Mouse (Mus musculus) CH12.LX (cell line): ENCODE measurements around the gene Nup133. TPM values are rescaled to one million over a fixed set of nuclear protein-coding genes. Genes with fewer than 3 reads are reported as not detected.

ENCODE experiments used
- DNase-seq: peaks from one replicate; pipeline ENCODE4 v3.0.0-alpha.2; 2013; ENCODE audit errors: extremely low read depth
- H3K27ac ChIP-seq: 2 replicates; pipeline ENCODE4 v1.5.1; 2012; ENCODE audit warnings: low read depth, mild to moderate bottlenecking, control low read depth, moderate library complexity; ENCODE audit not compliant: insufficient read depth
- H3K27me3 ChIP-seq: replicated peaks from 2 replicates; pipeline ENCODE3; 2012; ENCODE audit warnings: inconsistent platforms
- H3K36me3 ChIP-seq, 2 experiments: replicated peaks in 1 of 2; 2 replicates each; pipeline versions ENCODE3 to v1.6.1; 2012; ENCODE audit warnings: inconsistent platforms in 1 of 2, low read length in 1 of 2, mild to moderate bottlenecking in 1 of 2, mixed read lengths in 1 of 2, moderate library complexity in 1 of 2; ENCODE audit not compliant: control insufficient read depth in 1 of 2, insufficient read depth in 1 of 2
- H3K4me1 ChIP-seq, 2 experiments: 2 replicates each; pipeline ENCODE4 v1.6.1; 2012; ENCODE audit warnings: inconsistent platforms in 1 of 2, moderate library complexity in 1 of 2; ENCODE audit not compliant: insufficient read depth in 2 of 2, control insufficient read depth in 1 of 2
- H3K4me2 ChIP-seq: 2 replicates; pipeline ENCODE4 v1.6.1; 2012; ENCODE audit warnings: low read depth, mild to moderate bottlenecking, control low read depth; ENCODE audit not compliant: poor library complexity, insufficient read depth, severe bottlenecking
- H3K4me3 ChIP-seq, 3 experiments: fragments of 150-350 bp in 1 of 3; sonication (generic) in 1 of 3; replicated peaks in 1 of 3; 2 replicates each; pipeline versions ENCODE3 to v1.5.1; 2011 to 2012; ENCODE audit warnings: low read depth in 2 of 3, low read length in 2 of 3, mild to moderate bottlenecking in 2 of 3, moderate library complexity in 2 of 3, control low read depth in 1 of 3, improper control_type of control experiment in 1 of 3, inconsistent platforms in 1 of 3, mixed read lengths in 1 of 3; ENCODE audit not compliant: poor library complexity in 1 of 3
- H3K79me2 ChIP-seq: replicated peaks from 2 replicates; pipeline ENCODE4 v1.6.1; 2012; ENCODE audit warnings: mild to moderate bottlenecking, moderate library complexity; ENCODE audit not compliant: control insufficient read depth, poor library complexity, insufficient read depth, severe bottlenecking; ENCODE audit errors: extremely low read depth
- H3K9ac ChIP-seq: 2 replicates; pipeline ENCODE4 v1.6.1; 2012; ENCODE audit warnings: low read depth, mild to moderate bottlenecking, control low read depth, moderate library complexity; ENCODE audit not compliant: insufficient read depth
- H3K9me3 ChIP-seq: replicated peaks from 2 replicates; pipeline ENCODE3; 2012; ENCODE audit warnings: low read length, inconsistent platforms, mixed read lengths
- CHD2 ChIP-seq: IDR thresholded peaks from 2 replicates; pipeline ENCODE4 v1.6.1; 2011; ENCODE audit warnings: low read length, improper control_type of control experiment
- CTCF ChIP-seq, 2 experiments: IDR thresholded peaks in 1 of 2; conservative IDR thresholded peaks in 1 of 2; 2 replicates each; pipeline ENCODE4 v1.5.1; 2011 to 2012; ENCODE audit warnings: low read depth in 2 of 2, low read length in 2 of 2, improper control_type of control experiment in 1 of 2, inconsistent platforms in 1 of 2, mild to moderate bottlenecking in 1 of 2, moderate library complexity in 1 of 2
- E2F4 ChIP-seq: IDR thresholded peaks from 2 replicates; pipeline ENCODE4 v1.6.1; 2011; ENCODE audit warnings: low read depth, low read length, improper control_type of control experiment; ENCODE audit not compliant: insufficient replicate concordance
- ELF1 ChIP-seq: IDR thresholded peaks from 2 replicates; pipeline ENCODE4 v1.6.1; 2014; ENCODE audit warnings: low read depth, mild to moderate bottlenecking, inconsistent platforms, low read length, improper control_type of control experiment
- ETS1 ChIP-seq: conservative IDR thresholded peaks from 2 replicates; pipeline ENCODE4 v1.6.1; 2012; ENCODE audit warnings: low read depth, mild to moderate bottlenecking, inconsistent platforms, low read length, improper control_type of control experiment, moderate library complexity
- IRF4 ChIP-seq: IDR thresholded peaks from 2 replicates; pipeline ENCODE4 v1.6.1; 2014; ENCODE audit warnings: low read depth, mild to moderate bottlenecking, inconsistent platforms, low read length, improper control_type of control experiment
- KAT2A ChIP-seq: IDR thresholded peaks from 2 replicates; pipeline ENCODE4 v1.6.1; 2012; ENCODE audit warnings: low read length, improper control_type of control experiment, inconsistent platforms; ENCODE audit not compliant: insufficient replicate concordance
- MAZ ChIP-seq: IDR thresholded peaks from 2 replicates; pipeline ENCODE4 v1.6.1; 2012; ENCODE audit warnings: low read depth, mild to moderate bottlenecking, inconsistent platforms, low read length, improper control_type of control experiment, moderate library complexity
- MEF2A ChIP-seq: IDR thresholded peaks from 2 replicates; pipeline ENCODE4 v1.6.1; 2014; ENCODE audit warnings: low read depth, mild to moderate bottlenecking, inconsistent platforms, low read length, improper control_type of control experiment, borderline replicate concordance
- MYC ChIP-seq: IDR thresholded peaks from 2 replicates; pipeline ENCODE4 v1.6.1; 2011; ENCODE audit warnings: low read depth, mild to moderate bottlenecking, improper control_type of control experiment, low read length
- NRF1 ChIP-seq: IDR thresholded peaks from 2 replicates; pipeline ENCODE4 v1.6.1; 2014; ENCODE audit warnings: low read depth, mild to moderate bottlenecking, inconsistent platforms, low read length, improper control_type of control experiment, moderate library complexity
- PAX5 ChIP-seq: IDR thresholded peaks from 2 replicates; pipeline ENCODE4 v1.6.1; 2012; ENCODE audit warnings: low read length, inconsistent platforms, mixed read lengths
- POLR2A ChIP-seq: IDR thresholded peaks from 2 replicates; pipeline ENCODE4 v1.6.1; 2011; ENCODE audit warnings: low read depth, mild to moderate bottlenecking, improper control_type of control experiment, low read length
- POLR2AphosphoS2 ChIP-seq: IDR thresholded peaks from 2 replicates; pipeline ENCODE4 v1.6.1; 2011; ENCODE audit warnings: low read depth, low read length, improper control_type of control experiment
- RCOR1 ChIP-seq: conservative IDR thresholded peaks from 2 replicates; pipeline ENCODE4 v1.6.1; 2012; ENCODE audit warnings: low read depth, mild to moderate bottlenecking, inconsistent platforms, low read length, improper control_type of control experiment
- TBP ChIP-seq: conservative IDR thresholded peaks from 2 replicates; pipeline ENCODE4 v1.6.1; 2011; ENCODE audit warnings: low read depth, low read length, improper control_type of control experiment
- USF1 ChIP-seq: IDR thresholded peaks from 2 replicates; pipeline ENCODE4 v1.6.1; 2014; ENCODE audit warnings: low read depth, mild to moderate bottlenecking, inconsistent platforms, low read length, improper control_type of control experiment
- ZC3H11A ChIP-seq: IDR thresholded peaks from 2 replicates; pipeline ENCODE4 v1.6.1; 2012; ENCODE audit warnings: low read depth, mild to moderate bottlenecking, inconsistent platforms, low read length, improper control_type of control experiment
- ZKSCAN1 ChIP-seq: IDR thresholded peaks from 2 replicates; pipeline ENCODE4 v1.6.1; 2012; ENCODE audit warnings: low read depth, inconsistent platforms, low read length, improper control_type of control experiment, borderline replicate concordance
- dilution Hi-C: fragments of 300-500 bp; cut with MboI; formaldehyde crosslinking; loops from 2 replicates; pipeline ENCODE4 v1.14.3; 2020; ENCODE audit warnings: low sequenced_read_pairs; ENCODE audit not compliant: extremely low pct_unique_long_range_greater_than_20kb, extremely low pct_ligation_motif_present
- in situ Hi-C: fragments of 300-500 bp; cut with MboI; formaldehyde crosslinking; loops from 3 replicates; pipeline ENCODE4 v1.14.3; 2019; ENCODE audit warnings: low sequenced_read_pairs, low pct_ligation_motif_present, low pct_unique_long_range_greater_than_20kb, mixed read lengths
- polyA plus RNA-seq: library from polyadenylated mRNA; unstranded; fragments of >175 nt; gene quantifications from 2 replicates; pipeline ENCODE4 v1.2.1, GENCODE M21; 2012; ENCODE audit warnings: low read depth; ENCODE audit not compliant: insufficient read length
- total RNA-seq, 2 experiments: library from RNA; depleted of rRNA; stranded (reverse); fragments of 300-350 nt in 1 of 2; fragments of >200 nt in 1 of 2; gene quantifications; 2 replicates each; pipeline ENCODE4 v1.2.3; 2012 to 2014

Nup133 gene
- total and polyA plus RNA-seq, 3 experiments, result 32.8 to 49.0 (median 39.6) TPM

- Histone ChIP-seq H3K4me2 (no peak overlapping the region), H3K9me3 (no peaks in the 10 kb centered on the region), H3K79me2 (no peaks in the 10 kb centered on the region), H3K4me3 (no peak overlapping the region), H3K9ac (no peak overlapping the region), H3K4me1 (peaks cover 0 to 37% of the 10 kb centered on the region in 2 experiments; a peak in 3 of 4 replicates), H3K36me3 (peaks cover 0 to 7% of the 10 kb centered on the region in 2 experiments), H3K27ac (no peak overlapping the region), H3K27me3 (no peaks in the 10 kb centered on the region)
- dilution Hi-C loops, result no loop called here
- TF ChIP-seq KAT2A, result no peak
- TF ChIP-seq MAZ, result no peak
- TF ChIP-seq ZC3H11A, result no peak
- no peak for TF ChIP-seq IRF4
- TF ChIP-seq PAX5, result no peak
- no peak for TF ChIP-seq POLR2AphosphoS2
- no peak for TF ChIP-seq TBP
- no peak for TF ChIP-seq ETS1
- TF ChIP-seq NRF1, result no peak
- TF ChIP-seq CHD2, result no peak
- no peak for TF ChIP-seq E2F4
- TF ChIP-seq ZKSCAN1, result no peak
- no peak for TF ChIP-seq RCOR1
- no peak for TF ChIP-seq POLR2A
- no peak for TF ChIP-seq USF1
- no peak for TF ChIP-seq CTCF (conservative IDR thresholded peaks at IDR 0.05 in 1 of 2, IDR thresholded peaks at IDR 0.05 in 1 of 2; ENCODE audit: low read depth in 2 of 2, low read length in 2 of 2)
- no peak for DNase-seq
- in situ Hi-C loops, result no loop called here
These were observed 31.2 kb upstream of the Nup133 start for GRCm38 (mm10) chr8:123980239-123980638.

- no peaks in the 10 kb centered on the region for H3K27me3 ChIP-seq
- H3K9ac ChIP-seq, result no peak overlapping the region
- H3K4me2 ChIP-seq, result no peak overlapping the region
- peaks cover 0 to 10% of the 10 kb centered on the region in 2 experiments for H3K36me3 ChIP-seq
- in situ Hi-C loops, result no loop called here
- TF ChIP-seq MAZ (no peak), POLR2AphosphoS2 (no peak), ELF1 (no peak), MYC (no peak), MEF2A (no peak), IRF4 (no peak)
- DNase-seq, result no peak
- no peaks in the 10 kb centered on the region for H3K79me2 ChIP-seq
- dilution Hi-C loops, result no loop called here
- no peak overlapping the region for H3K4me3 ChIP-seq
- H3K9me3 ChIP-seq, result no peaks in the 10 kb centered on the region
- peaks cover 0 to 34% of the 10 kb centered on the region in 2 experiments; a peak in 3 of 4 replicates for H3K4me1 ChIP-seq
- no peak overlapping the region for H3K27ac ChIP-seq
These were observed 29.9 kb upstream of the Nup133 start for GRCm38 (mm10) chr8:123978926-123979325.
